1 mouse cellular context compared by ENCODE assay signal in the genomic region with DNA sequence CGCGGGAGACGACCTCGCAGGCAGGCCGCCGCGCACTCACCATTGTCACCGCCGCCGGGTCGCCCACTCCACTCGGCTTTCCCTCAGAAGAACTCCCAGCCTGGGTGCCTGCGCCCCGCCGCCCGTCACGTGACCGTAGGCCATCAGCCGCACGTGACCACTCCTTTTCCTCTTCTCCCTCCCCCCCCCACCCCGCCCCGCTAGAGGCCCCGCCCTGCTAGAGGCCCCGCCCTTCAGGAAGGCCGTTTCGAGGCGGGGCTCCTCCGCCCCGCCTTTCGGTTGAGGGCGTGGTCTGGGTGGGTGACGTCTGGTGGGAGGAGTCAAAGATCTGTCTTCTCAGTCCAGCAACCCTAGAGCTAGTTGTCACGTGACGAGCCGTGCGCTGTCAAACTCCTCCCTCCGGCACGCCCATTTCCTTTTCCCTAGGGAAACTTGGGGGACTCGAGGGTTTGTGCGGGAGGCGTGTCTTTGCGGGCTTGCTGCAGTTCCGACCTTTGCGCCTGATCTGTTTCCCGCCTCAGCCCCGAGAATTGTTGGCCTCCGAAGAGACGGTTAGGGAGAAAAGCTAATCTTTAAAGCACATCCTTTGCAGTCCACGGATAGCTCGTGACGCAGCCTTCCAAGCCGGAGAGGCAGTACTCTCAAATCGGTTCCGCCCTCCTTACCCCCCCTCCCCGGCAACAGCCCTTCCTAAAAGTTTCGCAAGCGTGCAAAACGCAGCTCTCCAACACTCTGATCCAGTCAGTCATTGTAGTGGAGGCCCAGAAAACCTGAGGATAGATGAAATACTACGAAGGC.
TF ChIP-seq lines count a peak whose summit lies in the region.

A gene (minus strand): TSS at position 188 of the 798 bp plus-strand sequence.

TF ChIP-seq in MEL, 35 proteins besides CTCF, POLR2A, EP300 and RAD21 (continued from another document):
- no peak for TF ChIP-seq POLR2AphosphoS5 (IDR thresholded peaks at IDR 0.05; ENCODE audit: borderline replicate concordance, low read depth, low read length)
- peak; percentile 18; the same call in 1 of the 2 replicates for TF ChIP-seq POLR2AphosphoS2 (IDR thresholded peaks at IDR 0.05; ENCODE audit: low read length)
